Mouse (Mus musculus) ES-E14 (cell line): ENCODE results near the gene Gm28047.

Source experiments
- ZC3H11A ChIP-seq: IDR thresholded peaks from 2 replicates; pipeline ENCODE4 v1.6.1; 2012; ENCODE audit warnings: low read depth, mild to moderate bottlenecking, inconsistent platforms, low read length, borderline replicate concordance
- ZNF384 ChIP-seq: IDR thresholded peaks from 2 replicates; pipeline ENCODE4 v1.6.1; 2012; ENCODE audit warnings: low read depth, low read length, inconsistent platforms

GRCm38 (mm10) chr15:102572081-102572480 lies 52.8 kb downstream of the Gm28047 start:
- TF ChIP-seq ZC3H11A, result no peak
- TF ChIP-seq ZNF384, result no peak
